19 mouse cellular contexts compared by ENCODE assay signal in the genomic region with DNA sequence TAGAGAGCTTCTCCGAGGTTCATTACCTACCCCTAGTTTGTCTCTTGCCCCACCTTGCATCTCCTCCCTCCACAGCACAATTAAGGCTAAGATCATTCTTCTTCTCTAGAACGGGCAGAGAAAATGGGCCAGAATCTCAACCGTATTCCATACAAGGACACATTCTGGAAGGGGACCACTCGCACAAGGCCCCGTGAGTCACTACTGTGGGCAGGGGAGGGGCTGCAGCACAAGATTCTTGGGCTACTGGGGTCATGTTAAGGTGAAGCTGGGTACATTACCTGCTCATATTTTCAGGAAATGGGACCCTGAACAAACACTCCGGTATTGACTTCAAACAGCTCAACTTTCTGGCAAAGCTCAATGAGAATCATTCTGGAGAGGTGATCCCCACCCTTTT. TPM values are rescaled to one million over a fixed set of nuclear protein-coding genes. Genes with fewer than 3 reads are reported as not detected.
A peak's percentile ranks its signal among the peaks of the same experiment; 100 is the strongest.
DNase-seq lines count a peak whose midpoint lies in the region; ATAC-seq and TF ChIP-seq lines count a peak whose summit lies in the region.
"Had no signal": no experiment of that assay in that cellular context is flagged by ENCODE, and none has a peak within 500 bp of the region (broad histone marks: within the 10 kb centered on the region; RNA-seq: fewer than 3 reads in every experiment).

No protein-coding gene starts in this region.

- H3K27ac ChIP-seq in liver, embryonic 13.5 days, result peak overlapping the region; percentile 11; the same call in 1 of the 2 replicates
- H3K27ac ChIP-seq in embryonic fibroblast, embryonic 13.5 days (ENCODE audit: insufficient read depth, low read length), result peak overlapping the region; percentile 94
- 0 out of 2 replicates have a peak overlapping the region, but pooled peaks have one; percentile 30 for H3K27ac ChIP-seq in stomach, postnatal 0 days (replicated peaks)
- H3K27ac ChIP-seq: embryonic facial prominence, embryonic 15.5 days; forebrain, embryonic 12.5 days; heart, adult 2 months; hindbrain, embryonic 12.5 days had no signal

- no peak for TF ChIP-seq CTCF in embryonic fibroblast, embryonic 13.5 days (IDR thresholded peaks at IDR 0.05; ENCODE audit: borderline replicate concordance, insufficient read depth, low read length)
- TF ChIP-seq CTCF in stomach, postnatal 0 days (IDR thresholded peaks at IDR 0.05; ENCODE audit: low read depth), result no peak

- H3K9ac ChIP-seq in liver, embryonic 13.5 days, result no peak overlapping the region
- no peak overlapping the region for H3K9ac ChIP-seq in stomach, postnatal 0 days (ENCODE audit: low read length)
- H3K9ac ChIP-seq: embryonic facial prominence, embryonic 15.5 days; forebrain, embryonic 12.5 days; heart, embryonic 13.5 days; hindbrain, embryonic 12.5 days had no signal

- DNase-seq in heart, adult 11 months, result peak; percentile 91
- no peak for DNase-seq in heart, adult 9 months (ENCODE audit: low spot score in 2 of 2)
- DNase-seq in liver, embryonic 13.5 days, result no peak
- DNase-seq in liver, result no peak
- peak; percentile 13 for DNase-seq in stomach, postnatal 0 days (ENCODE audit: low spot score)
- DNase-seq: adrenal gland, adult 2 months; adrenal gland, postnatal 25 days; cerebellum, postnatal 14 days; embryo, embryonic 11 days; heart, postnatal 4 days had no signal

- 79% methylated on average over 6 of the region's 6 CpGs for whole genome bisulfite sequencing in liver, embryonic 13.5 days (ENCODE audit: insufficient replicate concordance)
- WGBS in stomach, postnatal 0 days, result 62% methylated on average over 6 of the region's 6 CpGs

- peaks cover 60% of the 10 kb centered on the region for H3K4me1 ChIP-seq in liver, embryonic 13.5 days (replicated peaks)
- H3K4me1 ChIP-seq in embryonic fibroblast, embryonic 13.5 days (ENCODE audit: control insufficient read depth, insufficient read depth, low read length), result peaks cover 9% of the 10 kb centered on the region
- H3K4me1 ChIP-seq in stomach, postnatal 0 days (replicated peaks; ENCODE audit: control insufficient read depth, insufficient read depth), result no peaks in the 10 kb centered on the region

- no peak overlapping the region for H3K4me3 ChIP-seq in liver, embryonic 13.5 days (replicated peaks)
- H3K4me3 ChIP-seq in embryonic fibroblast, embryonic 13.5 days (ENCODE audit: insufficient read depth, low read length), result no peak overlapping the region
- H3K4me3 ChIP-seq in stomach, postnatal 0 days (ENCODE audit: low read depth, low read length), result no peak overlapping the region
- H3K4me3 ChIP-seq: embryonic facial prominence, embryonic 15.5 days; forebrain, embryonic 12.5 days; heart, adult 2 months; heart, embryonic 13.5 days; hindbrain, embryonic 12.5 days had no signal

- H3K27me3 ChIP-seq in liver, embryonic 13.5 days, result no peaks in the 10 kb centered on the region
- no peaks in the 10 kb centered on the region for H3K27me3 ChIP-seq in stomach, postnatal 0 days (ENCODE audit: control insufficient read depth, insufficient read depth, low read length)
- H3K27me3 ChIP-seq: embryonic facial prominence, embryonic 15.5 days; forebrain, embryonic 12.5 days; heart, embryonic 13.5 days; hindbrain, embryonic 12.5 days had no signal

- no peak for TF ChIP-seq EP300 in stomach, postnatal 0 days (optimal IDR thresholded peaks at IDR 0.05)

- peaks cover 38% of the 10 kb centered on the region for H3K36me3 ChIP-seq in liver, embryonic 13.5 days
- peaks cover 15% of the 10 kb centered on the region; the same call in 1 of the 2 replicates for H3K36me3 ChIP-seq in stomach, postnatal 0 days (ENCODE audit: control insufficient read depth, insufficient read depth, low read length)

- no peak for ATAC-seq in liver, embryonic 13.5 days (ENCODE audit: low read depth)
- ATAC-seq in stomach, postnatal 0 days (ENCODE audit: low FRiP score, low TSS enrichment), result no peak
- ATAC-seq: forebrain, embryonic 16.5 days; hindbrain, embryonic 16.5 days; inflammation-experienced regulatory T-cells, adult 6 months had no signal

- peak; percentile 31; the same call in 1 of the 2 replicates for TF ChIP-seq POLR2A in embryonic fibroblast, embryonic 13.5 days (IDR thresholded peaks at IDR 0.05; ENCODE audit: low read depth, low read length)

- H3K9me3 ChIP-seq in liver, embryonic 13.5 days (replicated peaks), result no peaks in the 10 kb centered on the region
- H3K9me3 ChIP-seq in stomach, postnatal 0 days (ENCODE audit: control insufficient read depth, low read length), result no peaks in the 10 kb centered on the region
- H3K9me3 ChIP-seq: embryonic facial prominence, embryonic 15.5 days; forebrain, embryonic 12.5 days; heart, embryonic 13.5 days; hindbrain, embryonic 12.5 days had no signal

- no peak overlapping the region for H3K4me2 ChIP-seq in liver, embryonic 13.5 days
- no peak overlapping the region for H3K4me2 ChIP-seq in stomach, postnatal 0 days (replicated peaks; ENCODE audit: low read depth)
- H3K4me2 ChIP-seq: embryonic facial prominence, embryonic 15.5 days; forebrain, embryonic 12.5 days; heart, embryonic 13.5 days; hindbrain, embryonic 12.5 days had no signal

RNA-seq across cellular contexts. Expression of gene Taf10, which starts 3.3 kb away (rescaled TPM):
- 130 and 158 TPM in 2 replicates for polyA plus RNA-seq in liver, embryonic 13.5 days (2015; fragmentation: Nextera tagmentation; extraction: Ambion mirVana)
- 146 and 155 TPM in 2 replicates for polyA plus RNA-seq in embryonic fibroblast, embryonic 13.5 days (2011; ENCODE audit: insufficient read length, low read depth, missing spikeins)
- polyA plus RNA-seq in stomach, postnatal 0 days (2015; fragmentation: Nextera tagmentation; extraction: Ambion mirVana), result 109 and 118 TPM in 2 replicates

RNA-seq across cellular contexts. Expression of gene Rrp8, which starts 3.7 kb away (rescaled TPM):
- polyA plus RNA-seq in liver, embryonic 13.5 days (2015; fragmentation: Nextera tagmentation; extraction: Ambion mirVana), result 25.2 and 27.4 TPM in 2 replicates
- 46.0 and 47.7 TPM in 2 replicates for polyA plus RNA-seq in embryonic fibroblast, embryonic 13.5 days (2011; ENCODE audit: insufficient read length, low read depth, missing spikeins)
- 16.6 and 21.3 TPM in 2 replicates for polyA plus RNA-seq in stomach, postnatal 0 days (2015; fragmentation: Nextera tagmentation; extraction: Ambion mirVana)

RNA-seq across cellular contexts. Expression of gene Ilk, which starts 4.5 kb away (rescaled TPM):
- polyA plus RNA-seq in liver, embryonic 13.5 days (2015; fragmentation: Nextera tagmentation; extraction: Ambion mirVana), result 125 and 138 TPM in 2 replicates
- polyA plus RNA-seq in embryonic fibroblast, embryonic 13.5 days (2011; ENCODE audit: insufficient read length, low read depth, missing spikeins), result 295 and 379 TPM in 2 replicates
- polyA plus RNA-seq in stomach, postnatal 0 days (2015; fragmentation: Nextera tagmentation; extraction: Ambion mirVana), result 265 and 289 TPM in 2 replicates

RNA-seq across cellular contexts. Expression of gene Tpp1, which starts 11.2 kb away (rescaled TPM):
- 51.2 and 63.6 TPM in 2 replicates for polyA plus RNA-seq in liver, embryonic 13.5 days (2015; fragmentation: Nextera tagmentation; extraction: Ambion mirVana)
- 200 and 265 TPM in 2 replicates for polyA plus RNA-seq in embryonic fibroblast, embryonic 13.5 days (2011; ENCODE audit: insufficient read length, low read depth, missing spikeins)
- 46.1 and 52.6 TPM in 2 replicates for polyA plus RNA-seq in stomach, postnatal 0 days (2015; fragmentation: Nextera tagmentation; extraction: Ambion mirVana)

RNA-seq across cellular contexts. Expression of gene Dchs1, which starts 46.6 kb away (rescaled TPM):
- polyA plus RNA-seq in liver, embryonic 13.5 days (2015; fragmentation: Nextera tagmentation; extraction: Ambion mirVana), result 0.73 and 0.74 TPM in 2 replicates
- polyA plus RNA-seq in embryonic fibroblast, embryonic 13.5 days (2011; ENCODE audit: insufficient read length, low read depth, missing spikeins), result 12.8 and 28.6 TPM in 2 replicates
- polyA plus RNA-seq in stomach, postnatal 0 days (2015; fragmentation: Nextera tagmentation; extraction: Ambion mirVana), result 2.5 and 2.8 TPM in 2 replicates

Comparison
In these comparisons a context has a peak if more than half of its experiments do, and no peak if none do; other contexts are left out.
1. DNase-seq: peak in heart, adult 11 months (single experiment) and stomach, postnatal 0 days (single experiment); none in heart, adult 9 months (0 of 2), liver, embryonic 13.5 days (single experiment) and liver (single experiment).
2. H3K27ac ChIP-seq: peak in every context shown above with its lines; median percentile 94 in embryonic fibroblast, embryonic 13.5 days; 30 in stomach, postnatal 0 days; 11 in liver, embryonic 13.5 days.